ENCODE assay signal across 7 mouse cellular contexts in the genomic region with DNA sequence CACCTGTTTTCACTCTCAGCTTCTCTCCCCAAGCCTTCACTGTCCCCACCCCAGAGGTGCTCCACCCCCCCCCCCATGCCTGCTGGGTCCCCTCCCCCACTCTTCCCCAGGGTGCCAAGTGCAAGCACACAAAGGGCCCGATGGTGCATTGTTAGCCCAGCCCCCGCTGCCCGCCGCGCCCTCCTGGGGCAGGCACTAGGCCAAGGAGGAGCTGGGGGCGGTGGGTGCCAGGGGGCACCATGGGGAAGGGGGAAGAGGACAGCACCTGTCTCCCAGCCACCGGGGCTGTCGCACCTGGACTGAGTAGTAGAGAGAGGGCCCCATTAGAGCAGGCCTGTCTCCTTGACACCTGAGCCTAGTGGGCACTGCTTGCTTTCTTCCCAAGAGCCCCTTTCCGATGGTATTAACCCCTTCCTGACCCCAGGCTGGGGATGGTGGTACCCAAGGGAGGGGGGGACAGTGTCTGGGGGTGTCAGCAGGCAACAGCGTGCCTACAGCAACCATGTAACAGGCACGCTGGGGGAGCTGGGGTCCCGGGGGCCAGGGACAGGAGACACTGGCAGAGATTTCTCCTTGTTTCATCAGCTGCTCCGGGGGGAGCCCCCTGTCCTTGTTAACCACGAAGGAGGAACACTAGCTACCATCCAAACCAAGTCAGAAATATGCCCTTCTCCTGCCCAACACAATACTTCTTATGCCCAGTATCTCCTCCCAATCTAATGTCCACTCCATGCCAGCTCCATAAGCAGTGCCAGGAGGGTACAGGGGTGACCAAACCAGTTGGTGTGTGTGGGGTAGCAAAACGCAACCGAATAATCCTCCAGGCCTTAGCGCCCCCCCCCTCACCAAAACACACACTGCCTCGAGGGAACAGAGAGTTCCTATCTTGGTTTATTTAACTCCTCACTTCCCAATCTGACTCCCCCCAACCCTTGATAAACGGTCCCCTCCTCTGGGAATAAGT. TPM values are rescaled to one million over a fixed set of nuclear protein-coding genes. Genes with fewer than 3 reads are reported as not detected.
DNase-seq lines count a peak whose midpoint lies in the region; ATAC-seq and TF ChIP-seq lines count a peak whose summit lies in the region.

No protein-coding gene starts in this region.

- peaks cover 5% of the 10 kb centered on the region for H3K4me1 ChIP-seq in cortical plate, adult 2 months (ENCODE audit: control insufficient read depth, insufficient read depth, low read length)
- peaks cover 25% of the 10 kb centered on the region for H3K4me1 ChIP-seq in hindbrain, embryonic 11.5 days (replicated peaks; ENCODE audit: control insufficient read depth, insufficient read depth, low read length)
- H3K4me1 ChIP-seq in liver, embryonic 16.5 days (ENCODE audit: control insufficient read depth, low read depth, low read length), result peaks cover 57% of the 10 kb centered on the region
- peaks cover 52% of the 10 kb centered on the region for H3K4me1 ChIP-seq in stomach, embryonic 15.5 days

- H3K4me3 ChIP-seq in cortical plate, adult 2 months (ENCODE audit: insufficient read depth, low read length), result peak overlapping the region; percentile 56
- H3K4me3 ChIP-seq in hindbrain, embryonic 11.5 days (ENCODE audit: low read depth, low read length), result peak overlapping the region; percentile 47
- H3K4me3 ChIP-seq in liver, embryonic 16.5 days (ENCODE audit: low read depth, low read length), result peak overlapping the region; percentile 71
- H3K4me3 ChIP-seq in stomach, embryonic 15.5 days (replicated peaks), result peak overlapping the region; percentile 64

- peak; percentile 64 for DNase-seq in 3T3-L1 (ENCODE audit: low read depth, low spot score)
- DNase-seq in B cell, adult 2 months, result peak; percentile 37 to 40
- DNase-seq in hindbrain, embryonic 11.5 days (ENCODE audit: low spot score), result peak; percentile 14
- DNase-seq in right cerebral cortex, postnatal 4 days, result no peak

- peak overlapping the region; percentile 55 for H3K9ac ChIP-seq in hindbrain, embryonic 11.5 days (ENCODE audit: low read depth, low read length)
- peak overlapping the region; percentile 68 for H3K9ac ChIP-seq in liver, embryonic 16.5 days (ENCODE audit: low read depth, low read length)
- peak overlapping the region; percentile 48; the same call in 1 of the 2 replicates for H3K9ac ChIP-seq in stomach, embryonic 15.5 days

- ATAC-seq in hindbrain, embryonic 11.5 days (ENCODE audit: low FRiP score), result no peak
- ATAC-seq in liver, embryonic 16.5 days (ENCODE audit: low read depth), result no peak
- ATAC-seq in stomach, embryonic 15.5 days (ENCODE audit: insufficient read depth, low FRiP score, low read depth), result no peak

- no peaks in the 10 kb centered on the region for H3K9me3 ChIP-seq in hindbrain, embryonic 11.5 days (ENCODE audit: control insufficient read depth, low read length)
- H3K9me3 ChIP-seq in liver, embryonic 16.5 days (replicated peaks; ENCODE audit: control insufficient read depth, low read length), result no peaks in the 10 kb centered on the region
- H3K9me3 ChIP-seq in stomach, embryonic 15.5 days, result no peaks in the 10 kb centered on the region

- TF ChIP-seq CTCF in cortical plate, adult 2 months (IDR thresholded peaks at IDR 0.05; ENCODE audit: extremely low read depth, insufficient read depth, low read length), result no peak

- WGBS in hindbrain, embryonic 11.5 days, result 12% methylated on average over 19 of the region's 19 CpGs
- 18% methylated on average over 19 of the region's 19 CpGs for WGBS in liver, embryonic 16.5 days (ENCODE audit: insufficient replicate concordance)
- 16% methylated on average over 19 of the region's 19 CpGs for WGBS in stomach, embryonic 15.5 days

- no peak for TF ChIP-seq POLR2A in cortical plate, adult 2 months (IDR thresholded peaks at IDR 0.05; ENCODE audit: extremely low read depth, insufficient read depth, low read length)

- H3K27ac ChIP-seq in cortical plate, adult 2 months (ENCODE audit: insufficient read depth, low read length), result peak overlapping the region; percentile 90
- no peak overlapping the region for H3K27ac ChIP-seq in hindbrain, embryonic 11.5 days (ENCODE audit: low read depth, low read length)
- peak overlapping the region; percentile 81 for H3K27ac ChIP-seq in liver, embryonic 16.5 days (ENCODE audit: low read length)
- peak overlapping the region; percentile 98 for H3K27ac ChIP-seq in stomach, embryonic 15.5 days

- H3K27me3 ChIP-seq in hindbrain, embryonic 11.5 days (ENCODE audit: control insufficient read depth, insufficient read depth, low read length), result peaks cover 13% of the 10 kb centered on the region
- peaks cover 31% of the 10 kb centered on the region for H3K27me3 ChIP-seq in liver, embryonic 16.5 days (ENCODE audit: control insufficient read depth, insufficient read depth, low read depth, low read length)
- H3K27me3 ChIP-seq in stomach, embryonic 15.5 days (replicated peaks), result no peaks in the 10 kb centered on the region

- H3K36me3 ChIP-seq in hindbrain, embryonic 11.5 days (ENCODE audit: control insufficient read depth, insufficient read depth, low read length), result no peaks in the 10 kb centered on the region
- H3K36me3 ChIP-seq in liver, embryonic 16.5 days (ENCODE audit: control insufficient read depth, insufficient read depth), result no peaks in the 10 kb centered on the region
- no peaks in the 10 kb centered on the region for H3K36me3 ChIP-seq in stomach, embryonic 15.5 days

- H3K4me2 ChIP-seq in hindbrain, embryonic 11.5 days (replicated peaks; ENCODE audit: low read depth, low read length), result peak overlapping the region; percentile 97
- peak overlapping the region; percentile 99 for H3K4me2 ChIP-seq in liver, embryonic 16.5 days (ENCODE audit: low read depth, low read length)
- H3K4me2 ChIP-seq in stomach, embryonic 15.5 days, result peak overlapping the region; percentile 95

RNA-seq across cellular contexts. Expression of gene Zbtb7b, which starts 3.6 kb away (rescaled TPM):
- polyA plus RNA-seq in cortical plate, adult 2 months (2012; rRNA removed), result 14.7 and 18.7 TPM in 2 replicates
- 0.47 and 1.2 TPM in 2 replicates for polyA plus RNA-seq in hindbrain, embryonic 11.5 days (2014; fragmentation: Nextera tagmentation; extraction: Ambion mirVana)
- 2.4 and 2.7 TPM in 2 replicates for polyA plus RNA-seq in liver, embryonic 16.5 days (2015; fragmentation: Nextera tagmentation; extraction: Ambion mirVana)
- 7.8 and 7.9 TPM in 2 replicates for polyA plus RNA-seq in stomach, embryonic 15.5 days (2015; fragmentation: Nextera tagmentation; extraction: Ambion mirVana)

RNA-seq across cellular contexts. Expression of gene Lenep, which starts 11.6 kb away (rescaled TPM):
- polyA plus RNA-seq in cortical plate, adult 2 months (2012; rRNA removed), result 5.1 and 5.9 TPM in 2 replicates
- 0.22 and 0.95 TPM in 2 replicates for polyA plus RNA-seq in hindbrain, embryonic 11.5 days (2014; fragmentation: Nextera tagmentation; extraction: Ambion mirVana)
- not detected in 2 replicates for polyA plus RNA-seq in liver, embryonic 16.5 days (2015; fragmentation: Nextera tagmentation; extraction: Ambion mirVana)
- polyA plus RNA-seq in stomach, embryonic 15.5 days (2015; fragmentation: Nextera tagmentation; extraction: Ambion mirVana), result not detected in 2 replicates

RNA-seq across cellular contexts. Expression of gene Flad1, which starts 20.7 kb away (rescaled TPM):
- polyA plus RNA-seq in cortical plate, adult 2 months (2012; rRNA removed), result 45.4 and 48.7 TPM in 2 replicates
- 26.2 and 26.5 TPM in 2 replicates for polyA plus RNA-seq in hindbrain, embryonic 11.5 days (2014; fragmentation: Nextera tagmentation; extraction: Ambion mirVana)
- 14.9 and 15.1 TPM in 2 replicates for polyA plus RNA-seq in liver, embryonic 16.5 days (2015; fragmentation: Nextera tagmentation; extraction: Ambion mirVana)
- polyA plus RNA-seq in stomach, embryonic 15.5 days (2015; fragmentation: Nextera tagmentation; extraction: Ambion mirVana), result 23.6 and 29.4 TPM in 2 replicates

RNA-seq across cellular contexts. Expression of gene Dcst1, which starts 25.9 kb away (rescaled TPM):
- 0.06 TPM in 1 of 2 replicates, not detected in the other for polyA plus RNA-seq in cortical plate, adult 2 months (2012; rRNA removed)
- polyA plus RNA-seq in hindbrain, embryonic 11.5 days (2014; fragmentation: Nextera tagmentation; extraction: Ambion mirVana), result 0.28 and 0.63 TPM in 2 replicates
- polyA plus RNA-seq in liver, embryonic 16.5 days (2015; fragmentation: Nextera tagmentation; extraction: Ambion mirVana), result 0.12 TPM in 1 of 2 replicates, not detected in the other
- 0.30 and 0.52 TPM in 2 replicates for polyA plus RNA-seq in stomach, embryonic 15.5 days (2015; fragmentation: Nextera tagmentation; extraction: Ambion mirVana)

RNA-seq across cellular contexts. Expression of gene Cks1b, which starts 27.2 kb away (rescaled TPM):
- polyA plus RNA-seq in cortical plate, adult 2 months (2012; rRNA removed), result 5.2 and 5.4 TPM in 2 replicates
- 411 and 414 TPM in 2 replicates for polyA plus RNA-seq in hindbrain, embryonic 11.5 days (2014; fragmentation: Nextera tagmentation; extraction: Ambion mirVana)
- polyA plus RNA-seq in liver, embryonic 16.5 days (2015; fragmentation: Nextera tagmentation; extraction: Ambion mirVana), result 176 and 206 TPM in 2 replicates
- 409 and 450 TPM in 2 replicates for polyA plus RNA-seq in stomach, embryonic 15.5 days (2015; fragmentation: Nextera tagmentation; extraction: Ambion mirVana)
